Mouse (Mus musculus): ENCODE measurements at regions not wholly inside any gene's neighbourhood (a gene's known extent, or its start where the extent isn't known, plus 50 kb on each side); places are given as distances from the start of the nearest gene placed in this dataset.

DNA sequence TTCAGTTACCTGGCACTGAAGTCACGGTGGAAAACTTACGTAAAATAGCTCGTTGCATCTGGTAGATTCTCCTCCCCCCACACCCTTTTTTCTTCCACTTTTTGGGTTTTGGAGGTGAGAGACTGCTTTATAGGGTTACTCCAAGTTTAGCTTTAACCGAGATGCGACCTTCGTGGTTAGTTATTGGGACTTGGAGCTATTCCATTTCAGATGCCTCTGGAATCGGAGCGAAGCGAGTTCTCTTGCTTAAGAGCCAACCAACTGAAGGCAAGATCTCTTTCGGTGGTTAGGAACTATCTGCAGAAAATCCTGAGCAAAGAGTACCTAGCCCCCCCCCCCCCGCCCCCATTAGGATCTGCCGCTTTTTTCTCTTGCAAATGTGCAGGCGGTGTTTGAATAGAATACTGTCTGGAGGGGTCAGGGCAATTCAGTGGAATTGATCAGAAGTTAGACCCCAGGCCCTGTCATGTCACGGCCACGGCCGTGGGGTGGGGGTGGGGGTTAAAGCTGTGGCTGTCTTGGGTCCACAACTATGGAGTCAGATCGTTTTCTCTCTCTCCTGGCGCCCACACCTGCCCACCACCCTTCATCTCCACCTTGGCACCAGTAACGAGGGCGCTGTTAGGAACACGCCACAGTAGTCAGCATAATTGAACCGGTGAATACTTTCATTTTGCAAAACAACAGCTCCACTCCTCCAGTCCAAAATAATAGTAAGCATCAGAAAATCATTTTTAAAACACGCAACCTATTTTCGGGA is 229.6 kb downstream of the Mef2c start:
- TF ChIP-seq CTCF (IDR thresholded peaks at IDR 0.05), result no peak
- no peak for DNase-seq
- H3K27ac ChIP-seq, result no peak overlapping the region
- peak overlapping the region; percentile 46 for H3K4me3 ChIP-seq
- intact Hi-C loops (cut with DNase I), result no loop called here

DNA sequence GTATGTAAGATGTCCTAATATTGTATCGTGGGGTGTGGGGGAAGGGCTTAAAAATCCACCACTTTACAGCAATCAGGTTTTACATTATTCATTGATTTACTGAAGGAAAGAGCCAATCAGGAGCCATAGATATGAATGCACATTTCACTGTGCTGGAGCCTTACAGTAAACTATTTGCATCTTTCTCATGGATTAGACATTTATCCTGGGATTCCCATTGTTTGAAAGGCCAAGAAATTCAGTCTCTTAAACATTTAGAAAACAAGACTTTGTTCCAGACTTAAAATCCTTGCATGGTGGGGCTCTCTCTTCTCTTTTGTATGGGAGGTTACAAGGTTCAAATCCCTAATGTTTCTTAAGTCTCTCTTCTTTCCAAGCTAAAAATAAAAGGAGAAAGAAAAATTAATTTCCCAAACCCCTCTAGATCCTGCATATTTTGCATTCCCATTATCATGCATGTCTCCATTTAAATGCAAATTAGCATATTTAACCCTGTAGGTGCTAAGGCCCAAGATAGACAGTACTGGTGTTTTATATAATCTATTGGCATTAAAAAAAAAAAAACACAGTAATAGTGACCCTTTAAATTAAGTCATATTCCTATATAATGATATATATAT is 230.3 kb downstream of the Mef2c start:
- no peak for DNase-seq
- intact Hi-C loops (cut with DNase I), result no loop called here
- no peak overlapping the region for H3K27ac ChIP-seq
- H3K4me3 ChIP-seq, result peak overlapping the region; percentile 46
- TF ChIP-seq CTCF (IDR thresholded peaks at IDR 0.05), result no peak

DNA sequence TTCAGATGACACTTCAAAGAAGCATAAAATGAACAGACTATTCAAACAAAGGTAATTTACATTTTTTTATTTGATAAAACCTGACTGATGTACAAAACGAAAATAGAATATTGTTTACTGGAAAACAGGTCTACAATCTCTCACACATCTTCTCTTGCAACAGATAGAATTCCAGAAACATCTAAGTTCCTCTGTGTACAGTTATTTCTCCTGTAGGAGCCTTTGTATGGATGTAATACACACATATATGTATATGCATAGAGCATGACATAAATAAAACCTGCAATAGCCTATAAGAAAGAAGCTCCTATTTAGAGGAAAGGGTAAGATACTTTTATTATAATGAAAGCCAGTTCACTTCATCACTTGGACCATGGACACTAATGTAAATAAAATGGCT is 230.8 kb downstream of the Mef2c start:
- intact Hi-C loops (cut with DNase I), result no loop called here
- no peak overlapping the region for H3K27ac ChIP-seq
- no peak overlapping the region for H3K4me3 ChIP-seq
- TF ChIP-seq CTCF (IDR thresholded peaks at IDR 0.05), result no peak
- DNase-seq, result no peak

DNA sequence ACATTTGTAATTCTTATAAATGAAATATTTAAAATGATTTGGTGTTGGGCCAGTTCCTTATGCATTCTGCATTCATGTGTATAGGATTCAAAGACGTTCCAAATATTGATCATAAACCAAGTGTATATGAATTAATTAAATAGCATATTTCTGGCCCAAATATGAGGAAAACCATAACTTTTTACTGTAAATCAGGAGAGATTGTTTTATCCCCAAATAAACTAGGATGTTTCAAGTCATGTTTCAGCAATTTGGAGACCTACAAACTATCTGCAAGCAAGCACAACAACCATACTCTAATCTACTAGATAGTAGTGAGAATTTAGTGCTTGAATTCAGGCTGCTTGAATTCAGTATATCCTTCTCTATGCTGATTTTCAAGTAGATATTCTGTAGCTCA is 231.3 kb downstream of the Mef2c start:
- no peak overlapping the region for H3K4me3 ChIP-seq
- no peak for DNase-seq
- intact Hi-C loops (cut with DNase I), result no loop called here
- H3K27ac ChIP-seq, result no peak overlapping the region
- TF ChIP-seq CTCF (IDR thresholded peaks at IDR 0.05), result no peak

GRCm38 (mm10) chr13:83735631-83736475 is 232.0 kb downstream of the Mef2c start:
- intact Hi-C loops (cut with DNase I), result no loop called here

GRCm38 (mm10) chr13:83737031-83737825 is 233.4 kb downstream of the Mef2c start:
- intact Hi-C loops (cut with DNase I), result no loop called here
- H3K4me3 ChIP-seq, result no peak overlapping the region

More at GRCm38 (mm10) chr13:83735631-83736475, 232.0 kb downstream of the Mef2c start:
- Histone ChIP-seq H3K4me3 (no peak overlapping the region), H3K27ac (no peak overlapping the region)
- TF ChIP-seq CTCF (IDR thresholded peaks at IDR 0.05), result no peak
- no peak for DNase-seq

GRCm38 (mm10) chr13:83737826-83738527 is 234.1 kb downstream of the Mef2c start:
- no peak for DNase-seq
- no peak for TF ChIP-seq CTCF (IDR thresholded peaks at IDR 0.05)
- peak overlapping the region; percentile 56 for H3K4me3 ChIP-seq
- H3K27ac ChIP-seq, result no peak overlapping the region
- intact Hi-C loops (cut with DNase I), result no loop called here

More at GRCm38 (mm10) chr13:83737031-83737825, 233.4 kb downstream of the Mef2c start:
- no peak overlapping the region for H3K27ac ChIP-seq
- TF ChIP-seq CTCF (IDR thresholded peaks at IDR 0.05), result no peak
- no peak for DNase-seq

- intact Hi-C loops (cut with DNase I), result no loop called here
- Histone ChIP-seq H3K4me3 (peak overlapping the region; percentile 56), H3K27ac (no peak overlapping the region)
- no peak for TF ChIP-seq CTCF (IDR thresholded peaks at IDR 0.05)
- no peak for DNase-seq
Observed at GRCm38 (mm10) chr13:83738528-83738981, 234.7 kb downstream of the Mef2c start.

GRCm38 (mm10) chr13:83739131-83739530 is 235.3 kb downstream of the Mef2c start:
- no peak for TF ChIP-seq CTCF (IDR thresholded peaks at IDR 0.05)
- intact Hi-C loops (cut with DNase I), result no loop called here
- no peak for DNase-seq
- Histone ChIP-seq H3K27ac (no peak overlapping the region), H3K4me3 (peak overlapping the region; percentile 38)

GRCm38 (mm10) chr13:83739541-83740061 is 235.8 kb downstream of the Mef2c start:
- no peak for TF ChIP-seq CTCF (IDR thresholded peaks at IDR 0.05)
- intact Hi-C loops (cut with DNase I), result no loop called here
- peak overlapping the region; percentile 38 for H3K4me3 ChIP-seq

GRCm38 (mm10) chr13:83740101-83740500 is 236.3 kb downstream of the Mef2c start:
- TF ChIP-seq CTCF (IDR thresholded peaks at IDR 0.05), result no peak
- Histone ChIP-seq H3K27ac (no peak overlapping the region), H3K4me3 (no peak overlapping the region)
- no peak for DNase-seq
- intact Hi-C loops (cut with DNase I), result no loop called here

More at GRCm38 (mm10) chr13:83739541-83740061, 235.8 kb downstream of the Mef2c start:
- no peak overlapping the region for H3K27ac ChIP-seq
- DNase-seq, result no peak
